Mouse (Mus musculus): ENCODE results near the gene Rbp7.
A peak's percentile ranks its signal among the peaks of the same experiment; 100 is the strongest.
"Not testable (repeated sequence)": the region's sequence is repeated elsewhere in the genome, so short reads cannot be mapped to it uniquely, and the experiment has no call there.

Rbp7 gene

DNA sequence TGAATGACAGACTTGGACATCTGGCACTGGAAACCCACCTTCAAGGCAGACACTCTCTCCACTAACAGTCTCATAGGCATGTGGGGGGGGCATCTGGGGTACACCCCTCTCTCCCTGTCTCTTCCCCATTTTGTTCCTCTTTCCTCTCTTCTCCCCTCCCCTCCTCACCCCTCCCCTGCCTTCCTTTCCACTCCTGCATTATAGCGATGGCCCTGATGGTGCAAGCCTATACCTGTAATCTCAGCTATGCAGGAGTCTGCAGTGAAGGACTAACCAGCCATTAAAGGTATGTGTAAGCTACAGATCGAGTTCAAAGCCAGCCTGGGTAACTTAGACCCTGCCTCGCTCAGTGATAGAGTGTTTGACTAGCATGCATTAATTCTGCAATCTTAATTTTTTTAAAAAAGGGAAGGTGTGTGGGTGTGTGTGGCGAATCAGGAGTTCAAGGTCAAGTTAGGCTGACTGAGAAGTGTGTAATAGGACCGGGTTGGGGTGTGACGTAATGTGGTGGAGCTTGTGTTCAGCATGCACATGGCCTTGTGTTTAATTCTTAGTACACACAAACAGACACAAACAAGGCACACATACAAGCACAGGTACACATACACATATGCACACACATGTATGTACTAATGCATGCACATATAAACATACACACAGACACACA lies 7.7 kb upstream of the Rbp7 start:
- H3K27me3 ChIP-seq (ENCODE audit: control insufficient read depth, insufficient read depth, low read length, poor library complexity, severe bottlenecking) = no peaks in the 10 kb centered on the region
- H3K36me3 ChIP-seq (ENCODE audit: control insufficient read depth, insufficient read depth, low read length, poor library complexity, severe bottlenecking) = no peaks in the 10 kb centered on the region
- DNase-seq (ENCODE audit: low read depth, low spot score) = no peak

- DNase-seq (ENCODE audit: low read depth, low spot score) = no peak
- Histone ChIP-seq H3K27me3 (ENCODE audit: control insufficient read depth, insufficient read depth, low read length, poor library complexity, severe bottlenecking) (no peaks in the 10 kb centered on the region), H3K36me3 (ENCODE audit: control insufficient read depth, insufficient read depth, low read length, poor library complexity, severe bottlenecking) (no peaks in the 10 kb centered on the region)
Observed at GRCm38 (mm10) chr4:149461579-149462304, 7.0 kb upstream of the Rbp7 start.

DNA sequence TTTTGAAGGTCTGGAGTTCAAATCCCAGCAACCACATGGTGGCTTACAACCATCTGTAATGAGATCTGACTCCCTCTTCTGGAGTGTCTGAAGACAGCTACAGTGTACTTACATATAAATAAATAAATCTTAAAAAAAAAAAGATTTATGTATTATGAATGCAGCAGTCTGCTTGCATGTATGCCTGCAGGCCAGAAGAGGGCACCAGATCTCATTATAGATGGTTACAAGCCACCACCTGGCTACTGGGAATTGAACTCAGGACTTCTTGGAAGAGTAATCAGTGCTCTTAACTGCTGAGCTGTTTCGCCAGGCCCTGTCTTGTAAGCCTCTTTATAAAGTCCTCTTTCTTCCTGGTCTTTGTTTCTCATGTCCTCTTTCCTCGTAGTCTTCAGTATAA lies 5.7 kb upstream of the Rbp7 start:
- not testable (repeated sequence) for H3K36me3 ChIP-seq (ENCODE audit: control insufficient read depth, insufficient read depth, low read length, poor library complexity, severe bottlenecking); H3K27me3 ChIP-seq (ENCODE audit: control insufficient read depth, insufficient read depth, low read length, poor library complexity, severe bottlenecking); DNase-seq (ENCODE audit: low read depth, low spot score)

DNA sequence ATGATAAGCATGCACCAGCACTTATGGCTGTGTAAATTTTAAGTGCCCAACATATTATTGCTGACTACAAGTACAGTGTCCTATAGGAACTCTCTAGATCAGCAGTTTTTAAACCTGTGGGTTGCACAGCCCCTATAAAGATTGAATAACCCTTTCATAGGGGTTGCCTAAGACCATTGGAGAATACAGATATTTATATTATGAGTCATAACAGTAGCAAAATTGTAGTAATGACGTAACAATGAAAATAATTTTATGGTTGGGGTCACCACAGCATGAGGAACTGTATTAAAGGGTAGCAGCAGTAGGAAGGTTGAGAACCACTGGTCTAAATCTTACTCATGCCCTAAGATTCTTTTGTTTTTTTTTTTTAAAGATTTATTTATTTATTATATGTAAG lies 4.6 kb upstream of the Rbp7 start:
- no peak for DNase-seq (ENCODE audit: low read depth, low spot score)

DNA sequence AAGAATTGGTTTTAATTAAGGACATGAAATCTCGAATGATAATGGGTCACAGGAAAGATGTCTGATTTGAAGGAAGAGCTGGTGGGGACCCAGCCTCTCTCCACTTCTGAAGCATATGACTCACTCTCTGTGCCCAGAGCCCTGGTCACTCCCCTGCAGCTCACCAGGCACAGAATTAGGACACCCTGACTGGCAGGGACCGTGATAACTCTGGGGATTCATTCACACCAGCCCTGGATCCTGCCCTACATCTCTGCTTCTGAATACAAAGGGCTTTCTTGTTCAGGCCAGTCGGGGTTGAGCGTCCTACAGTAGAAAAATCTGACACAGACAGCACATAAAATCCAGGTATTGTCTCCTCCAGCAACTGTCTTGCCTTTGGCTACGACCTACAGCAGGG lies 3.7 kb upstream of the Rbp7 start:
- no peaks in the 10 kb centered on the region for H3K27me3 ChIP-seq (ENCODE audit: control insufficient read depth, insufficient read depth, low read length, poor library complexity, severe bottlenecking)
- no peaks in the 10 kb centered on the region for H3K36me3 ChIP-seq (ENCODE audit: control insufficient read depth, insufficient read depth, low read length, poor library complexity, severe bottlenecking)
- DNase-seq (ENCODE audit: low read depth, low spot score) = no peak

More for the DNA sequence above, 4.6 kb upstream of the Rbp7 start:
- H3K27me3 ChIP-seq (ENCODE audit: control insufficient read depth, insufficient read depth, low read length, poor library complexity, severe bottlenecking) = no peaks in the 10 kb centered on the region
- H3K36me3 ChIP-seq (ENCODE audit: control insufficient read depth, insufficient read depth, low read length, poor library complexity, severe bottlenecking) = no peaks in the 10 kb centered on the region

DNA sequence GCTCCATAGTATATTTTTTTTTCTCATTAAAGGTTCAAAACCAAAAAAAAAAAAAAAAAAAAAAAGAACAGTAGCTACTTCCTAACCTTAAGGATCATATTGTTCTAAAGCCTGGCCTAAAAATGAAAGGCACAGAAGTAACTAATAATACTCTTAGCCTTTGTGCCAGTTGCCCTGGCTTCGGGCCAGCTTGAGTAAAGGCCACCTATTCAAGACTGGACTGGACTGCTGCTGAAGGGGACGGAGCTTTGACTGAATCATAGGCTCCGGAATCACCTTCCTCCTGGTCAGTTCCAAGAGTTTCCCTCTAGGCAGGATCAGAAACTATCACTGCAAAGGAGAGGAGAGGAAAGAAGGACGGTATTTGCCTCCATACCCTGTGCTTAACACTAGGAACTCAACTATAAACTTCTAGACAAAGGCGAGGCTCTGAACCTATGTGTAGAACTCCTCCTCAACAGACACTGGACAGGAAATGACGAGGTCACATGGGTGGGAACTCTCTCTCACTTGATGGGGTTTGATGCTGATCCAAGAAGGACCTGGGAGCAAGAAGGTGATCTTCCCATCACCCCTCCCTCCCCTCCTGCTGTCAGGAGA lies 3.2 kb upstream of the Rbp7 start:
- no peaks in the 10 kb centered on the region for H3K36me3 ChIP-seq (ENCODE audit: control insufficient read depth, insufficient read depth, low read length, poor library complexity, severe bottlenecking)
- no peaks in the 10 kb centered on the region for H3K27me3 ChIP-seq (ENCODE audit: control insufficient read depth, insufficient read depth, low read length, poor library complexity, severe bottlenecking)
- no peak for DNase-seq (ENCODE audit: low read depth, low spot score)

GRCm38 (mm10) chr4:149457163-149457562 lies 2.4 kb upstream of the Rbp7 start:
- DNase-seq (ENCODE audit: low read depth, low spot score); H3K27me3 ChIP-seq (ENCODE audit: control insufficient read depth, insufficient read depth, low read length, poor library complexity, severe bottlenecking); H3K36me3 ChIP-seq (ENCODE audit: control insufficient read depth, insufficient read depth, low read length, poor library complexity, severe bottlenecking): not testable (repeated sequence)

DNA sequence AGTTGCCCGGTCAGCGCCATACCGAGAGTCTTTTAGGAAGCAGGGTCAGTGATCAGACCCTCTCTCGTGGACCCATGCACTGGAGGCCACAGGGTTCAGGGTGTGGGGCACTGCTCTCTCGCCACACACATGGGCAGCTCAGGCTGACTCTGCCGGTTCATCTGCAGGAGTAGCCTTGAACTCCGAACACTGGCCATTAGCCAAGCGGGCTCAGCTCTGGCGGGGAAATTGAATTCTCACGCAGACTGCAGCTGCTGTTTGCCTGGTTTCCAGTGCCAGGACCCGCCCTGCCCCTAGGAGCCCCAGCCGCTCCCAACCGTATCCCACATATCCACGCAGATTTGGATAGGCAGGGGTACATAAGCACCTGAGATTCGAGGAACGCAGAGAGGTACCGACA lies 515 bp downstream of the Rbp7 start:
- H3K36me3 ChIP-seq (ENCODE audit: control insufficient read depth, insufficient read depth, low read length, poor library complexity, severe bottlenecking) = no peaks in the 10 kb centered on the region
- H3K27me3 ChIP-seq (ENCODE audit: control insufficient read depth, insufficient read depth, low read length, poor library complexity, severe bottlenecking) = no peaks in the 10 kb centered on the region
- DNase-seq (ENCODE audit: low read depth, low spot score) = no peak

GRCm38 (mm10) chr4:149453656-149454055 lies 1.1 kb downstream of the Rbp7 start:
- DNase-seq (ENCODE audit: low read depth, low spot score) = peak; percentile 44
- H3K27me3 ChIP-seq (ENCODE audit: control insufficient read depth, insufficient read depth, low read length, poor library complexity, severe bottlenecking) = no peaks in the 10 kb centered on the region
- H3K36me3 ChIP-seq (ENCODE audit: control insufficient read depth, insufficient read depth, low read length, poor library complexity, severe bottlenecking) = no peaks in the 10 kb centered on the region

- no peaks in the 10 kb centered on the region for H3K27me3 ChIP-seq (ENCODE audit: control insufficient read depth, insufficient read depth, low read length, poor library complexity, severe bottlenecking)
- no peaks in the 10 kb centered on the region for H3K36me3 ChIP-seq (ENCODE audit: control insufficient read depth, insufficient read depth, low read length, poor library complexity, severe bottlenecking)
- DNase-seq (ENCODE audit: low read depth, low spot score) = no peak
Observed at GRCm38 (mm10) chr4:149450636-149451035, 4.1 kb downstream of the Rbp7 start.

DNA sequence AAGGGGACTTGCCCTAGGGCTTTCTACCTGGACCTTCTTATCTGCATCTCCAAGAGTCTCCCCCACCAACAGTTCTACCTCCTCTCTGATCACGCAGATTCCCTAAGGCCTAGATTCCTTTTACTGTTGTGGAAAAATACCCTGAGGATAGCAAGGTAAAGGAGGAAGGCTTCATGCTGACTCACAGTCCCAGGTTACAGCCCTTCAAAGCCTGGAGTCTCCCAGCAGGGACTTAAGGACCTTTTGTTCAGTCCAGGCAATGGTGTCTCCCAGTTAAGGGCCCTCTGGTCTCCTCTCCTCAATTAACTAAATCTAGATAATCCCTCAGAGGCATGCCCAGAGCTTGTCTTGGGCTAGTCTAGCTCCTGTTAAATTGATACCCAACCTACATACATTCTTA lies 8.5 kb downstream of the Rbp7 start:
- H3K27me3 ChIP-seq (ENCODE audit: control insufficient read depth, insufficient read depth, low read length, poor library complexity, severe bottlenecking) = no peaks in the 10 kb centered on the region
- H3K36me3 ChIP-seq (ENCODE audit: control insufficient read depth, insufficient read depth, low read length, poor library complexity, severe bottlenecking) = no peaks in the 10 kb centered on the region
- DNase-seq (ENCODE audit: low read depth, low spot score) = no peak

GRCm38 (mm10) chr4:149445868-149446267 lies 8.9 kb downstream of the Rbp7 start:
- Histone ChIP-seq H3K36me3 (ENCODE audit: control insufficient read depth, insufficient read depth, low read length, poor library complexity, severe bottlenecking) (no peaks in the 10 kb centered on the region), H3K27me3 (ENCODE audit: control insufficient read depth, insufficient read depth, low read length, poor library complexity, severe bottlenecking) (no peaks in the 10 kb centered on the region)
- DNase-seq (ENCODE audit: low read depth, low spot score) = no peak

DNA sequence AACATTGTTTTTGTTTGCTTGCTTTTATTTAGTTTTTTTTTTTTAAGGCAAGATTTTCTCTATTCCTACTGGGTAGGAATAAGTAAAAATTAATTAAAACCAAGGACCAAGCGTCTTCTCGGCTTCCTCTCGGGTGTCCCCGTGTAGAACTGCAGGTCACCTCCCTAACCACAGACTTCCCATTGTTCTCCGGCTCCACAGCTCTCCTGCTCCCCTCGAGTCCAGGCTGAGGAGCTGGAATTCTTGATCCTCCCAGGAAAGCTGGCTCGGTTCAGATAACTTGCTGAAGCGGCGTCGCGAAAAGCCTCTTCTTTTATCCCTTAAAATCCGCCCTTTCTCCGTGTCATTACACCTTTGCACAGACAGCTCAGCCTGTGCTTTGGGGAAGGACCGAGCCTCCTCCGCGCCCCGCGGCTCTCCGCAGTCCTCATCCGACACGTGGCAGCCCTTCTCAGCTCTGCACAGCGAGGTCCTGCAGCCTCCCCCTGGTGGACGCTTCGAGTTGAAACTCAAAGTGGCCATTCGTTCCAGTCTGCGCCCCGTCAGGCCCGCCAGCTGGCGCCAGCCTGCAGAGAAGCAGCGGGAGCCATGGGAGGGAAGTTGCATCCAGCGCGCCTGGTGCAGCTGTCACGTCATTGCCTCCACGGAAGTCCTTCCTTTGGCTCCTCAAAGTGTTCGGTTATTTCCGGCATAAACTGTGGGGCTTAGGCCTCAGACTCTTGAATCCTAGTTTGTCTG lies 9.6 kb downstream of the Rbp7 start:
- Histone ChIP-seq H3K27me3 (ENCODE audit: control insufficient read depth, insufficient read depth, low read length, poor library complexity, severe bottlenecking) (no peaks in the 10 kb centered on the region), H3K36me3 (ENCODE audit: control insufficient read depth, insufficient read depth, low read length, poor library complexity, severe bottlenecking) (no peaks in the 10 kb centered on the region)
- DNase-seq (ENCODE audit: low read depth, low spot score) = peak; percentile 93

GRCm38 (mm10) chr4:149444465-149444864 lies 10.3 kb downstream of the Rbp7 start:
- Histone ChIP-seq H3K36me3 (ENCODE audit: control insufficient read depth, insufficient read depth, low read length, poor library complexity, severe bottlenecking) (no peaks in the 10 kb centered on the region), H3K27me3 (ENCODE audit: control insufficient read depth, insufficient read depth, low read length, poor library complexity, severe bottlenecking) (no peaks in the 10 kb centered on the region)
- no peak for DNase-seq (ENCODE audit: low read depth, low spot score)

DNA sequence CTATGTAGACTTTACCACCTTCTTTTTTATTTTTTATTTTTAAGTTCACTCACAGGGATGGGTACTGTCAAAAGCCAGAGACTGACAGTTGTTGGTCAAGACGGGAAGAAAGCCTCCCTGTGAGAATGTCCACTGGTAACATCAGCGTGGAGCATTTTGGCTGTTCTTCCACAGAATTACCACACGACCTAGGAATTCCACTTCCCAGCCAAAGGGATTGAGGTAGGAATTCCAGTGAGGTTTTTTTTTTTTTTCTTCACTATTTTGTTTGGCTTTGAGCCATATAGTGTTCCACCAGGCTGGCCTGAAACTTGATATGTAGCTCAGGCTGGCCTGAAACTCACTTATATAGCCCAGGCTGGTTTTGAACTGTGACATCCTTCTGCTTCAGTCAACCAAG lies 12.3 kb downstream of the Rbp7 start:
- DNase-seq (ENCODE audit: low read depth, low spot score) = no peak
- no peaks in the 10 kb centered on the region for H3K27me3 ChIP-seq (ENCODE audit: control insufficient read depth, insufficient read depth, low read length, poor library complexity, severe bottlenecking)
- H3K36me3 ChIP-seq (ENCODE audit: control insufficient read depth, insufficient read depth, low read length, poor library complexity, severe bottlenecking) = no peaks in the 10 kb centered on the region
